Mouse (Mus musculus) kidney, postnatal 36 days (tissue): ENCODE measurements around the gene Nostrin.

Experiments
- DNase-seq, 2 experiments: peaks; one replicate each; pipeline ENCODE4 v3.0.0; 2021 to 2022; ENCODE audit warnings: mixed read lengths in 2 of 2

The Nostrin gene

DNA sequence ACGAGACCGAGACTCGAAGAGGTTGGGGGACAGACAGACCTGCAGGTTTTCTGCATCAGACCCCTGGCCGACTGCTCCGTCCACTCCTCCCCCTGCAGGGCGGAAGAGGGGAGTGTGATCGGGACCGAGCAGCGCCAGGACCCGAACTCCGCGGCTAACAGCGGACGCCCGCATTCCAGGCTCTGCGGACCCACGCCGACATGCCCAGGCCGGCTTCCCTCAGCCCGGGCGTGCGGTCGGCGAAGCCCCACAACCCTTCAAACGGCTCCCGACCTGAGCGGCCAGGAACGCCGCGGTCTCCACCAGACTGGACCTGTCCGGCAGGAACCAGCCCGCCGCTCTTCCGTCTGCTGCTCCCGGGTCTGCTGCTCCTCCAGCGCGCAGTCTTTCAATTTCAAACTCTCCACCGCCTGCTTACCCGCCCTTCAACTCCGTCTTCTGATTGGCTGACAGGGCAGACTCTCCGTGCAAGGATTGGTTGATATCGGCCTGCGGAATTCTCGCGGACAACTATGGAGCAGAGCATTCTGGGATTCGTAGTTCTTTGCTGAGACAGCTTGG is 70.3 kb downstream of the Nostrin start, which contains the start of gene Spc25:
TSS of gene Spc25 (minus strand) at position 404 of the 561 bp plus-strand sequence.
- DNase-seq: peak; percentile 92 to 98

- DNase-seq: peak in 1 of 2 experiments; percentile 25
Observed at GRCm38 (mm10) chr2:69206523-69206922, 70.9 kb downstream of the Nostrin start.

GRCm38 (mm10) chr2:69209684-69210083 is 74.1 kb downstream of the Nostrin start:
- no peak for DNase-seq

GRCm38 (mm10) chr2:69210773-69211172 is 75.2 kb downstream of the Nostrin start, which contains the start of gene G6pc2:
TSS of gene G6pc2 (plus strand) at chr2:69211073.
- no peak for DNase-seq

DNA sequence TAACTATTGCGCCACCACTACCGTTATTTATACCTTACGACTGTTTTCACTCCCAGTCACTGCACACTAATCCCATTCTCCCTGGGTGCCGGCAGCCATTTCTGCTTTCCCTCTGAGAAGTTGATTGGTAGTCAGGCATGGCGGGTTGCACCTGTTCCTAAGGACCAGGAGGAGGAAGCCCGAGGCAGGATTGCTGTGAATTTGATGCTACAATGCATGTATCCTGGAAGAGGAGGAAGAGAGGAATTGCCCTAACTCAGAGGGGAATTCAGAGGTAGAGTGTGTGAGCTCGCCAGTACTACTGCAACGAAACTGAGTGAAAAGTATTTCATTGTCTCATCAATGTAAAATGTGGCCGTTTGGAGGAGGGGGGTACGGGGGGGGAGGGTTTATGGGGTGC is 77.1 kb downstream of the Nostrin start:
- DNase-seq: no peak

GRCm38 (mm10) chr2:69215242-69215641 is 79.6 kb downstream of the Nostrin start:
- DNase-seq: no peak

- DNase-seq: no peak
Observed at GRCm38 (mm10) chr2:69221868-69222416, 86.3 kb downstream of the Nostrin start.

DNA sequence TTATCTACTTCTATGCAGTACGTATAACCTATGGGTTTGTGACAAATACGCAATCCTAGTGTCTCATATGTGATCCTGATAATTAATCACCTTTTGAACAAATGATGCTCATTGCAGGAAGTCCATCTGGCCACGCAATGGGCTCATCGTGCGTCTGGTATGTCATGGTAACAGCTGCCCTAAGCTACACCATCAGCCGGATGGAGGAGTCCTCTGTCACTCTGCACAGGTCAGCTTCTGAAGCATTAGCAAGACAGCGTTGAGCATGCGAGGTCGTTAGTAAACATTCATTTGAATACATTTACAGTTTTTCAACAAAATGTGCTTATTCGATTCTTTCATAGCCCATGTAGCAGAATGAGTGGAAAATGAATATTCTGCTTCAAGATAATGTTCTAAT is 87.2 kb downstream of the Nostrin start:
- DNase-seq: no peak

DNA sequence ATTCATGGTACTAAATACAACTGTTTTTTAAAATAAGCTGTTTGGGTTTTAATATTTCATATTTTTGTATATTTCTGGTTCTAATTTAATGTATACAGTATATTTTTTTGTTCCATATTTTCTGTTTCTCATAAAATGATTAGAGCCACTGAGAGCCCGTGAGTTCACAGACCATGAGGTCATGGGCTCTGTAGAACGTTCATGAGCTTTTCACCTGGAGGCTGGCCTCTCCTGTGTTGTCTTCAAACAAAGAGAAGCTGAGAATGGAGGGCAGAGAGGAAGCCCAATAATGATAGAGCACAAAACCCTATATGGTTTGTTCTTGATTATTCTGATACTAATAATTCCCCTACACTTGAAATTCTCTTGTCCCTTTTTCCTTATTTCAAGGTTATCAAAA is 89.1 kb downstream of the Nostrin start:
- no peak for DNase-seq

GRCm38 (mm10) chr2:69226876-69227275 is 91.3 kb downstream of the Nostrin start:
- DNase-seq: no peak

DNA sequence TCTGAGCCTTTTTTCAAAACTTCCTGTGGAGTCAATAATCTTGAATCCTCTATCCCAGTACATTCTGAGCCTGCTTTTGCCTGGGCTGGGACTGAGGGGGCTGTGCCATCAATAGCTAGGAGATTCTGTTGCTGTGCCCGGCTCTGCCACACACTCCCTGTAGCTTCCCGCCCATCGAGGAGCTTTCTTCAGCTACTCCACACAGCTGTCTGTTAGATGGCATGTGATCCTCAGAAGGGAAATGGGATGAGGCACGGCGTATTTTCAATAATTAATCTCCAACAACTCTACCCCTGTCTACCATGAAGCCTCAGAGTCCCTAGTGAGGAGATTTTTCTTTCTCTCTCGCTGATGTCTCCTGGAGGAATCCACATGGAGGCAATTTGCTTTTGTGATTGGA is 93.0 kb downstream of the Nostrin start:
- DNase-seq: no peak

GRCm38 (mm10) chr2:69230137-69230536 is 94.5 kb downstream of the Nostrin start:
- DNase-seq: no peak

GRCm38 (mm10) chr2:69232101-69232500 is 96.5 kb downstream of the Nostrin start:
- DNase-seq: no peak

GRCm38 (mm10) chr2:69234976-69235678 is 99.5 kb downstream of the Nostrin start:
- no peak for DNase-seq
